Mouse (Mus musculus) liver, adult 2 months (tissue): Measurements from ENCODE around the gene Eea1.

Experiments
- CTCF ChIP-seq: fragments of 200-500 bp; IDR thresholded peaks from 2 replicates; pipeline ENCODE4 v1.5.1; 2011; ENCODE audit warnings: low read depth, low read length, control low read depth
- POLR2A ChIP-seq: fragments of 200-500 bp; IDR thresholded peaks from 2 replicates; pipeline ENCODE4 v1.6.1; 2011; ENCODE audit warnings: low read length, control low read depth; ENCODE audit not compliant: insufficient read depth; ENCODE audit errors: extremely low read depth

DNA sequence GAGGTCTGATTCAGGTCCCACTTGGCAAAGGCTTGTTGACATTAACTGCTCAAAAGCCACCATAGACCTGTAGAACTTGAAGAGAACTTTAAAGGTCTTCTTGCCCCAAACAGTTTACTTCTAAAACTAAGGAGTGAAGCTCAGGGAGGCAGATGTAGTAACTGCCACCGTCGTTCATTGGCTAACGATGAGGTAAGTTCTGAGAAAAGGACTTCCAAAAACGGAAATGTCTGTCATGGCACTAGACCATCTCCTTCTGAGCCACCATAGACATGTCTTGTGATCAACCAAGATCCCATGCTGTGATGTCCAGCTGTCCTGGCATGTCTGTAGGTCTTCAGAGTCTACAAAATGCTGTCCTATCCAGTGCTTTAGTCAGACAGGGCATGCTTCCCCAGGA is 139.4 kb downstream of the Eea1 start:
- no peak for TF ChIP-seq CTCF
- no peak for TF ChIP-seq POLR2A
